Mouse (Mus musculus) CH12.LX (cell line): ENCODE measurements around the gene Adat3. TPM values are rescaled to one million over a fixed set of nuclear protein-coding genes. Genes with fewer than 3 reads are reported as not detected.

Source experiments
- DNase-seq: peaks from one replicate; pipeline ENCODE4 v3.0.0-alpha.2; 2013; ENCODE audit errors: extremely low read depth
- H3K27ac ChIP-seq: 2 replicates; pipeline ENCODE4 v1.5.1; 2012; ENCODE audit warnings: low read depth, mild to moderate bottlenecking, control low read depth, moderate library complexity; ENCODE audit not compliant: insufficient read depth
- H3K27me3 ChIP-seq: replicated peaks from 2 replicates; pipeline ENCODE3; 2012; ENCODE audit warnings: inconsistent platforms
- H3K36me3 ChIP-seq, 2 experiments: replicated peaks in 1 of 2; 2 replicates each; pipeline versions ENCODE3 to v1.6.1; 2012; ENCODE audit warnings: inconsistent platforms in 1 of 2, low read length in 1 of 2, mild to moderate bottlenecking in 1 of 2, mixed read lengths in 1 of 2, moderate library complexity in 1 of 2; ENCODE audit not compliant: control insufficient read depth in 1 of 2, insufficient read depth in 1 of 2
- H3K4me1 ChIP-seq, 2 experiments: 2 replicates each; pipeline ENCODE4 v1.6.1; 2012; ENCODE audit warnings: inconsistent platforms in 1 of 2, moderate library complexity in 1 of 2; ENCODE audit not compliant: insufficient read depth in 2 of 2, control insufficient read depth in 1 of 2
- H3K4me2 ChIP-seq: 2 replicates; pipeline ENCODE4 v1.6.1; 2012; ENCODE audit warnings: low read depth, mild to moderate bottlenecking, control low read depth; ENCODE audit not compliant: poor library complexity, insufficient read depth, severe bottlenecking
- H3K4me3 ChIP-seq, 3 experiments: fragments of 150-350 bp in 1 of 3; sonication (generic) in 1 of 3; replicated peaks in 1 of 3; 2 replicates each; pipeline versions ENCODE3 to v1.5.1; 2011 to 2012; ENCODE audit warnings: low read depth in 2 of 3, low read length in 2 of 3, mild to moderate bottlenecking in 2 of 3, moderate library complexity in 2 of 3, control low read depth in 1 of 3, improper control_type of control experiment in 1 of 3, inconsistent platforms in 1 of 3, mixed read lengths in 1 of 3; ENCODE audit not compliant: poor library complexity in 1 of 3
- H3K79me2 ChIP-seq: replicated peaks from 2 replicates; pipeline ENCODE4 v1.6.1; 2012; ENCODE audit warnings: mild to moderate bottlenecking, moderate library complexity; ENCODE audit not compliant: control insufficient read depth, poor library complexity, insufficient read depth, severe bottlenecking; ENCODE audit errors: extremely low read depth
- H3K9ac ChIP-seq: 2 replicates; pipeline ENCODE4 v1.6.1; 2012; ENCODE audit warnings: low read depth, mild to moderate bottlenecking, control low read depth, moderate library complexity; ENCODE audit not compliant: insufficient read depth
- H3K9me3 ChIP-seq: replicated peaks from 2 replicates; pipeline ENCODE3; 2012; ENCODE audit warnings: low read length, inconsistent platforms, mixed read lengths
- BHLHE40 ChIP-seq: IDR thresholded peaks from 2 replicates; pipeline ENCODE4 v1.6.1; 2011; ENCODE audit warnings: mild to moderate bottlenecking, low read depth, low read length, improper control_type of control experiment
- CHD1 ChIP-seq: IDR thresholded peaks from 2 replicates; pipeline ENCODE4 v1.6.1; 2012; ENCODE audit warnings: low read depth, low read length, improper control_type of control experiment, inconsistent platforms
- CHD2 ChIP-seq: IDR thresholded peaks from 2 replicates; pipeline ENCODE4 v1.6.1; 2011; ENCODE audit warnings: low read length, improper control_type of control experiment
- CTCF ChIP-seq, 2 experiments: IDR thresholded peaks in 1 of 2; conservative IDR thresholded peaks in 1 of 2; 2 replicates each; pipeline ENCODE4 v1.5.1; 2011 to 2012; ENCODE audit warnings: low read depth in 2 of 2, low read length in 2 of 2, improper control_type of control experiment in 1 of 2, inconsistent platforms in 1 of 2, mild to moderate bottlenecking in 1 of 2, moderate library complexity in 1 of 2
- E2F4 ChIP-seq: IDR thresholded peaks from 2 replicates; pipeline ENCODE4 v1.6.1; 2011; ENCODE audit warnings: low read depth, low read length, improper control_type of control experiment; ENCODE audit not compliant: insufficient replicate concordance
- ELF1 ChIP-seq: IDR thresholded peaks from 2 replicates; pipeline ENCODE4 v1.6.1; 2014; ENCODE audit warnings: low read depth, mild to moderate bottlenecking, inconsistent platforms, low read length, improper control_type of control experiment
- EP300 ChIP-seq: IDR thresholded peaks from 2 replicates; pipeline ENCODE4 v1.6.1; 2011; ENCODE audit warnings: low read length, improper control_type of control experiment
- ETS1 ChIP-seq: conservative IDR thresholded peaks from 2 replicates; pipeline ENCODE4 v1.6.1; 2012; ENCODE audit warnings: low read depth, mild to moderate bottlenecking, inconsistent platforms, low read length, improper control_type of control experiment, moderate library complexity
- GABPA ChIP-seq: IDR thresholded peaks from 2 replicates; pipeline ENCODE4 v1.6.1; 2012; ENCODE audit warnings: low read depth, low read length, improper control_type of control experiment, inconsistent platforms; ENCODE audit not compliant: insufficient replicate concordance
- HCFC1 ChIP-seq: IDR thresholded peaks from 2 replicates; pipeline ENCODE4 v1.6.1; 2012; ENCODE audit warnings: low read depth, mild to moderate bottlenecking, inconsistent platforms, low read length, improper control_type of control experiment
- IRF4 ChIP-seq: IDR thresholded peaks from 2 replicates; pipeline ENCODE4 v1.6.1; 2014; ENCODE audit warnings: low read depth, mild to moderate bottlenecking, inconsistent platforms, low read length, improper control_type of control experiment
- JUN ChIP-seq: IDR thresholded peaks from 2 replicates; pipeline ENCODE4 v1.6.1; 2011; ENCODE audit warnings: low read depth, mild to moderate bottlenecking, low read length, improper control_type of control experiment, moderate library complexity; ENCODE audit not compliant: insufficient read depth
- JUND ChIP-seq: conservative IDR thresholded peaks from 2 replicates; pipeline ENCODE4 v1.6.1; 2011; ENCODE audit warnings: low read depth, low read length, improper control_type of control experiment
- KAT2A ChIP-seq: IDR thresholded peaks from 2 replicates; pipeline ENCODE4 v1.6.1; 2012; ENCODE audit warnings: low read length, improper control_type of control experiment, inconsistent platforms; ENCODE audit not compliant: insufficient replicate concordance
- MAFK ChIP-seq: IDR thresholded peaks from 2 replicates; pipeline ENCODE4 v1.6.1; 2011; ENCODE audit warnings: low read length, improper control_type of control experiment; ENCODE audit not compliant: insufficient replicate concordance
- MAX ChIP-seq: IDR thresholded peaks from 2 replicates; pipeline ENCODE4 v1.6.1; 2011; ENCODE audit warnings: low read length, improper control_type of control experiment
- MEF2A ChIP-seq: IDR thresholded peaks from 2 replicates; pipeline ENCODE4 v1.6.1; 2014; ENCODE audit warnings: low read depth, mild to moderate bottlenecking, inconsistent platforms, low read length, improper control_type of control experiment, borderline replicate concordance
- MXI1 ChIP-seq: IDR thresholded peaks from 2 replicates; pipeline ENCODE4 v1.6.1; 2011; ENCODE audit warnings: mild to moderate bottlenecking, low read depth, low read length, improper control_type of control experiment
- MYC ChIP-seq: IDR thresholded peaks from 2 replicates; pipeline ENCODE4 v1.6.1; 2011; ENCODE audit warnings: low read depth, mild to moderate bottlenecking, improper control_type of control experiment, low read length
- NELFE ChIP-seq: IDR thresholded peaks from 2 replicates; pipeline ENCODE4 v1.6.1; 2011; ENCODE audit warnings: low read depth, low read length, improper control_type of control experiment
- NRF1 ChIP-seq: IDR thresholded peaks from 2 replicates; pipeline ENCODE4 v1.6.1; 2014; ENCODE audit warnings: low read depth, mild to moderate bottlenecking, inconsistent platforms, low read length, improper control_type of control experiment, moderate library complexity
- PAX5 ChIP-seq: IDR thresholded peaks from 2 replicates; pipeline ENCODE4 v1.6.1; 2012; ENCODE audit warnings: low read length, inconsistent platforms, mixed read lengths
- POLR2A ChIP-seq: IDR thresholded peaks from 2 replicates; pipeline ENCODE4 v1.6.1; 2011; ENCODE audit warnings: low read depth, mild to moderate bottlenecking, improper control_type of control experiment, low read length
- POLR2AphosphoS2 ChIP-seq: IDR thresholded peaks from 2 replicates; pipeline ENCODE4 v1.6.1; 2011; ENCODE audit warnings: low read depth, low read length, improper control_type of control experiment
- RAD21 ChIP-seq: IDR thresholded peaks from 2 replicates; pipeline ENCODE4 v1.6.1; 2011; ENCODE audit warnings: low read depth, mild to moderate bottlenecking, low read length, improper control_type of control experiment, moderate library complexity
- RCOR1 ChIP-seq: conservative IDR thresholded peaks from 2 replicates; pipeline ENCODE4 v1.6.1; 2012; ENCODE audit warnings: low read depth, mild to moderate bottlenecking, inconsistent platforms, low read length, improper control_type of control experiment
- SIN3A ChIP-seq: IDR thresholded peaks from 2 replicates; pipeline ENCODE4 v1.6.1; 2012; ENCODE audit warnings: low read length, improper control_type of control experiment, inconsistent platforms
- SMC3 ChIP-seq: IDR thresholded peaks from 2 replicates; pipeline ENCODE4 v1.6.1; 2011; ENCODE audit warnings: low read depth, low read length, improper control_type of control experiment
- TCF12 ChIP-seq: IDR thresholded peaks from 2 replicates; pipeline ENCODE4 v1.6.1; 2014; ENCODE audit warnings: low read depth, mild to moderate bottlenecking, inconsistent platforms, low read length, improper control_type of control experiment
- UBTF ChIP-seq: IDR thresholded peaks from 2 replicates; pipeline ENCODE4 v1.6.1; 2012; ENCODE audit warnings: low read depth, mild to moderate bottlenecking, inconsistent platforms, low read length, improper control_type of control experiment, moderate library complexity
- USF1 ChIP-seq: IDR thresholded peaks from 2 replicates; pipeline ENCODE4 v1.6.1; 2014; ENCODE audit warnings: low read depth, mild to moderate bottlenecking, inconsistent platforms, low read length, improper control_type of control experiment
- USF2 ChIP-seq: conservative IDR thresholded peaks from 2 replicates; pipeline ENCODE4 v1.6.1; 2011; ENCODE audit warnings: low read depth, low read length, improper control_type of control experiment
- ZC3H11A ChIP-seq: IDR thresholded peaks from 2 replicates; pipeline ENCODE4 v1.6.1; 2012; ENCODE audit warnings: low read depth, mild to moderate bottlenecking, inconsistent platforms, low read length, improper control_type of control experiment
- ZKSCAN1 ChIP-seq: IDR thresholded peaks from 2 replicates; pipeline ENCODE4 v1.6.1; 2012; ENCODE audit warnings: low read depth, inconsistent platforms, low read length, improper control_type of control experiment, borderline replicate concordance
- ZMIZ1 ChIP-seq: IDR thresholded peaks from 2 replicates; pipeline ENCODE4 v1.6.1; 2012; ENCODE audit warnings: low read depth, mild to moderate bottlenecking, inconsistent platforms, low read length, improper control_type of control experiment
- ZNF384 ChIP-seq: IDR thresholded peaks from 2 replicates; pipeline ENCODE4 v1.6.1; 2012; ENCODE audit warnings: low read depth, low read length, improper control_type of control experiment, inconsistent platforms
- dilution Hi-C: fragments of 300-500 bp; cut with MboI; formaldehyde crosslinking; loops from 2 replicates; pipeline ENCODE4 v1.14.3; 2020; ENCODE audit warnings: low sequenced_read_pairs; ENCODE audit not compliant: extremely low pct_unique_long_range_greater_than_20kb, extremely low pct_ligation_motif_present
- in situ Hi-C: fragments of 300-500 bp; cut with MboI; formaldehyde crosslinking; loops from 3 replicates; pipeline ENCODE4 v1.14.3; 2019; ENCODE audit warnings: low sequenced_read_pairs, low pct_ligation_motif_present, low pct_unique_long_range_greater_than_20kb, mixed read lengths
- polyA plus RNA-seq: library from polyadenylated mRNA; unstranded; fragments of >175 nt; gene quantifications from 2 replicates; pipeline ENCODE4 v1.2.1, GENCODE M21; 2012; ENCODE audit warnings: low read depth; ENCODE audit not compliant: insufficient read length
- total RNA-seq, 2 experiments: library from RNA; depleted of rRNA; stranded (reverse); fragments of 300-350 nt in 1 of 2; fragments of >200 nt in 1 of 2; gene quantifications; 2 replicates each; pipeline ENCODE4 v1.2.3; 2012 to 2014

The Adat3 gene
- total and polyA plus RNA-seq, 3 experiments, result 5.0 to 6.7 (median 6.6) TPM

DNA sequence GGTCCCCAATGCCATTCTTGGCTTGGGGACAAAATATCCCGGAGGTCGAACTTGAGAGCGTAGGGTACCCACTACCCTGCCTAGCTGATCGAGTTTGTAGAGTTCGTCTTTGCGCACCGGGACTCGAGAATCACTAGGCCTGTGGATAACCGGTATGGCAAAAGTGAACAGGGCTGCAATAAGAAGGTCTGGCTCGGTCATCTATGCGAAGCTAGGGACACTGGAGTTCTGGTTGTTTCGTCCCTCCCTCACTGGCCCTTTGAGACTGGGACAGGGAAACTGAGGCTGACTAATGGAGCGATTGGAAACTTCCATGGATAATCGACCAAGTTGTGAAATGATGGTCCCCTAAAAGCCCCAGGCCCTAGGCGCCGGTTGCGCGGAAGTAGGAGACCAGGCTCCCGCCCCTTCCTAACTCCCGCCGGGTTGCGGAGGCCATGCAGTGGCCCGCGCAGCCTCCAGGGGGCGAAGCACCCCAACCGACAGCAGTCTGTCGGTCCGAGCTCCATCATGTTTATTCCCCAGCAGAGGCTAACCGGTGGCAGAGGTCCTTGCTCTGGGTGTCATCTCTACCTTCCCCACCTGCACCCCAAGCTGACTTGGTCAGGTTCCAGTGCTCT, 24.4 kb upstream of the Adat3 start (continued):
- TF ChIP-seq CHD2 (no peak), E2F4 (no peak), JUN (no peak)

DNA sequence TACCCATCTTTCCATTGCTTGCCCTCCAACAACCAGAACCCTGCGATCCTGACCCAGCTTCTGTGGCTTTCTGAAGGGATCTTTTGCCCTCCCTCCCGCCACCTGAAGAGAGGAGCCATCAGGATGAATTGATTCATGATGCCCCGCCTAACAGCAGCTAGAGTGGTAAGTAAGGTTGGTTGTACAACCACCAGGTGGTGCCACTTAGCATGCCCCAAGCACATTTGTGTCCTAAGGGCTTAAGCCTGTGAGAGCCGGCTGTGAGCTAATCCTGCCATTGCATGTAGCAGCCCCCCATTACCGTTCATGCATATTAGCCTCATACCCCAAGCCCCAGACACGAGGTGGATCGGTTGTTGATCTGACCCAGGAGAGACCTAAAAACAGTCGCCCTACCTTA, 23.8 kb upstream of the Adat3 start:
- H3K36me3 ChIP-seq, result peaks cover 8 to 37% of the 10 kb centered on the region in 2 experiments
- H3K27ac ChIP-seq, result peak overlapping the region; percentile 62
- peak overlapping the region; percentile 68 for H3K9ac ChIP-seq
- peak; percentile 96 for DNase-seq
- dilution Hi-C loops, result no loop called here
- in situ Hi-C loops, result loop anchor here (5.0 kb wide), 1 partner anchor 108 kb away; no protein-coding TSS in a partner anchor
- no peaks in the 10 kb centered on the region for H3K27me3 ChIP-seq
- peaks cover 15 to 49% of the 10 kb centered on the region in 2 experiments for H3K4me1 ChIP-seq
- peaks cover 27% of the 10 kb centered on the region for H3K79me2 ChIP-seq
- peak overlapping the region; percentile 57 to 91 (median 69) for H3K4me3 ChIP-seq
- peak overlapping the region; percentile 76 for H3K4me2 ChIP-seq
- no peaks in the 10 kb centered on the region for H3K9me3 ChIP-seq
- peak; percentile 60 for TF ChIP-seq RAD21
- TF ChIP-seq MAFK, result no peak
- peak; percentile 87 for TF ChIP-seq SMC3
- peak; percentile 12; the same call in 1 of the 2 replicates for TF ChIP-seq MEF2A
- no peak for TF ChIP-seq PAX5
- TF ChIP-seq JUND, result no peak
- TF ChIP-seq CTCF (conservative IDR thresholded peaks at IDR 0.05 in 1 of 2, IDR thresholded peaks at IDR 0.05 in 1 of 2; ENCODE audit: low read depth in 2 of 2, low read length in 2 of 2), result peak in 1 of 2 experiments; percentile 88
- TF ChIP-seq IRF4, result peak; percentile 51
- peak; percentile 61; the same call in 1 of the 2 replicates for TF ChIP-seq MXI1
- TF ChIP-seq GABPA, result no peak
- 0 out of 2 replicates have a peak, but pooled peaks have one; percentile 15 for TF ChIP-seq ZNF384
- TF ChIP-seq EP300, result 0 out of 2 replicates have a peak, but pooled peaks have one; percentile 7
- TF ChIP-seq USF1, result no peak
- TF ChIP-seq ETS1, result 0 out of 2 replicates have a peak, but pooled peaks have one; percentile 22
- TF ChIP-seq ZC3H11A, result no peak
- 0 out of 2 replicates have a peak, but pooled peaks have one; percentile 26 for TF ChIP-seq ELF1
- TF ChIP-seq POLR2AphosphoS2, result no peak
- no peak for TF ChIP-seq KAT2A
- TF ChIP-seq NRF1, result no peak
- TF ChIP-seq NELFE, result peak; percentile 56
- no peak for TF ChIP-seq RCOR1
- peak; percentile 93 for TF ChIP-seq MYC
- no peak for TF ChIP-seq JUN
- no peak for TF ChIP-seq ZMIZ1
- 0 out of 2 replicates have a peak, but pooled peaks have one; percentile 43 for TF ChIP-seq BHLHE40
- no peak; the same call in 1 of the 2 replicates for TF ChIP-seq SIN3A
- no peak for TF ChIP-seq UBTF
- peak; percentile 58; the same call in 1 of the 2 replicates for TF ChIP-seq MAX
- TF ChIP-seq TCF12, result no peak
- no peak for TF ChIP-seq CHD1
- no peak; the same call in 1 of the 2 replicates for TF ChIP-seq HCFC1
- TF ChIP-seq E2F4, result no peak
- TF ChIP-seq USF2, result no peak
- peak; percentile 47; the same call in 1 of the 2 replicates for TF ChIP-seq POLR2A
- no peak for TF ChIP-seq ZKSCAN1
